Mouse (Mus musculus) layer of hippocampus, postnatal 14 days (tissue): ENCODE measurements around the gene Cnnm1. TPM values are rescaled to one million over a fixed set of nuclear protein-coding genes. Genes with fewer than 3 reads are reported as not detected.
"Not testable (repeated sequence)": the region's sequence is repeated elsewhere in the genome, so short reads cannot be mapped to it uniquely, and the experiment has no call there.

Experiments
- DNase-seq, 2 experiments: peaks; one replicate each; pipeline ENCODE4 v3.0.0; 2021 to 2022; ENCODE audit warnings: low spot score in 2 of 2, mixed read lengths in 1 of 2
- total RNA-seq, 2 experiments: library from RNA; stranded (reverse); gene quantifications; 2 replicates each; pipeline ENCODE4 v1.2.3; 2021

Cnnm1 gene
- total RNA-seq, 2 experiments from 2014 or later: 53.4 to 60.4 TPM

DNA sequence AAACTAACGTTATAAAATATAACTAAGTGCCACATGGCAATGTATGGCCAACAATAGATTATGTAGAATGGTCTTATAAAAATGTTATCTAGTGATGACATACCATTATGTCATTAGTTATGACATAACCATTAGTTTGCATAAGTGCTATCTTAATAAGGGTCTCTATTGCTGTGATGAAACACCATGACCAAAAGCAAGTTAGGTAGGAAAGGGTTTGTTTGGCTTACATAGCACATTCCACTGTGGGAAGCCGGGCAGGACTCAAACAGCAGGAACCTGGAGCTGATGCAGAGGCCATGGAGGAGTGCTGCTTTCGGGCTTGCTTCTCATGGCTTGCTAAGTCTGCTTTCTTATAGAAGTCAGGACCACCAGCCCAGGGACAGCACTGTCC lies 24.1 kb downstream of the Cnnm1 start:
- DNase-seq: no peak

DNA sequence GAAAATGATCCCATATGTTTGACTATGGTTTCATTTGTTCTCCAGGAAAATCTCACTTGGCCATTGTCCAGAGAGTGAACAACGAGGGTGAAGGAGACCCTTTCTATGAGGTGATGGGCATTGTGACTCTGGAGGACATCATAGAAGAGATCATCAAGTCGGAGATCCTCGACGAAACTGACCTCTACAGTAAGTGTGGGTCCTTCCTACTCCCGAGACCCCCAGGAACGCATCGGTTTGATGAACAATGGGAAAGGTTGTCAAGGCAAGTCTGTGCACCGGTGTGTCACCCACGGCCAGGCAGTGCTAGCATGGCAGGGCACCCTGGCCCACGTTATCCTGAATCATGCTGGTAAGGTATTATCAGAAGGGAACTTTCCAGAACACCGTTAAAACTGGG lies 24.8 kb downstream of the Cnnm1 start:
- no peak for DNase-seq

DNA sequence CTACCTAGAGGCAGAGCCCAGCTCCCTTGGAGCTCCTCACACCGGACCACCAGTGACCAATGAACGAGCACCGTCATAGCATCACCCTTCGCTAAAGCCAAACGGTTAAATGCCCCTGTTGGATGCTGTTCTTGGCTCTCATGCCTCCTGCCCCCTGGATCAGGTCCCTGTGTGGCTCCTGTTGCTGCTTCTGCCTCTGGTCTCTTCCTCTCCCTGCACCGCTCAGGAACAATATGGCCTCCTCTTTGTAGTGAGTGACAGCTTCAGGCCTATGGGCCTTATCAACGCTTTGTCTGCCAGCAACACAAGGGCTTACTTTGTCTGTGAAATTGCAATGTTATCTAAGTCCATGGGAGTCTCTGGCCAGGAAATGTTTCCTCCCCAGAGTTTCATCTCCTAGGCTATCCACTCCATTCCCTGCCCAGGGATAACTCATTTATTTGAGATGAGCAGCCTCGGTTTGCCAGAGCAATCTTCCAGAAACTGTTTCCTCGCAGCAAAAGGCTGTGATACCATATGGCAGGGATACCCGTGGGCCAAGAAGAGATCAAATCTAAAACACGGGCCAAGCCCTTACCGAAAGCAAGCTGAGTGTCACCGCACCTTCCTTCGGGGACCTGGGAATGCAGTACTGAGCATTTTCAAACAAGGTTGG lies 25.5 kb downstream of the Cnnm1 start:
- DNase-seq: no peak

- peak; percentile 27 to 52 for DNase-seq
Measured at GRCm38 (mm10) chr19:43467927-43468685, 27.9 kb downstream of the Cnnm1 start.

DNA sequence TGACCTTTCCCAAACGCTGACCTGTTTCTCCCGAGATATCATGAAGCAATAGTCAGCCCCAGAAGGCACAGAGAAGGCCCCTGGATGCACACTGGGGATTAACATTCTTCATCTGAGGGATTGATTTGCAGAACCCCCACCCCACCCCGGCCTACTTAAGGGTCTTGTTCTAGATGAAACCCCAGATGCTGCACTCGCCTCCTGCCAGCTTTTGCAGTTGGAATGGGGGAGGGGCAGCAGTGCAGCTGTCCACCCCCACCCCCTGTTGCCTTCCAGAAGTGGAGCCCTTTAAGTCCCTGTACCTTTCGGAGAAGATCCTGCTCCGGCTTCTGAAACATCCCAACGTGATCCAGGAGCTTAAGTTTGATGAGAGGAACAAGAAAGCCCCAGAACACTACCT lies 29.1 kb downstream of the Cnnm1 start:
- no peak for DNase-seq

DNA sequence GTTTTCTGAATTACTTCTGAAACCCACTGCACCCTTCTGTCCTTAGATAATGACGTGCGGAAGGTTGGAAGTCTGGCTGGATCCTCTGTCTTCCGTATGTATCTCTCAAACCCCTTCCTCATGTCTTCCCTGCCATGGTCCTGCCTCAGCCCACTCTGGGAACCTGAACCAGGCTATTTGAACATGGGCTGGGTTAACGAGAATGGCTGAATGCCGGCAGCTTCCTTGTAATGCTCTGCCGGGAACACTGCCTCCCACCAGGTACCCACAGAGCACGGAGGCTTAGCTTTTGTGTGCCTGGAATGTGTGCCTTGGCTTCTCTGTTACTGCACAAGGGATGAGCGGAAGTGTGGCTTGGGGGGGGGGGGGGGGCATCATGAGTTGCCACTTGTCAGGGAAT lies 32.1 kb downstream of the Cnnm1 start:
- DNase-seq: no peak

- no peak for DNase-seq
Measured at GRCm38 (mm10) chr19:43472781-43473180, 32.5 kb downstream of the Cnnm1 start.

- no peak for DNase-seq
Measured at GRCm38 (mm10) chr19:43475642-43476041, 35.4 kb downstream of the Cnnm1 start.

GRCm38 (mm10) chr19:43476063-43476462 lies 35.8 kb downstream of the Cnnm1 start:
- DNase-seq: no peak

- no peak for DNase-seq
Measured at GRCm38 (mm10) chr19:43477436-43477835, 37.2 kb downstream of the Cnnm1 start.

GRCm38 (mm10) chr19:43478891-43479290 lies 38.7 kb downstream of the Cnnm1 start:
- DNase-seq: peak; percentile 46 to 75

DNA sequence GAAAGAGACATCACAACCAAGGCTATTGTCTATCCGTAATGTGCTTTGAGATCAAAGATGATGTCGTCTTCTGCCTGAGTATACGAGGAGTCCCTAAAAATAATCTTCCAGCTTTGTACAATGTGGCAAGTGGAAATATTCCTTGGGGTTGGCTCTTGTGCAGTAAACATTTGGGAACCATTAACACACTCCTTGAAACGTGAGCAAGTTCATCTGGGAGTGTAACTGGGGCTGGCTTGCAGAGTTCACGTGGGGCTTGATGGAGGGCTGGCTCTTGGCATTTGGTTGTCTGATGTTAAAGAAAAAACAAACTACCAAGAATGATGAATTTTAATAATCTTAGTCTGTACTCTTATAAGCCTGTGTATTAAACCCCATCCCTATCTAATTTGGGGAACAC lies 39.2 kb downstream of the Cnnm1 start:
- DNase-seq: no peak

DNA sequence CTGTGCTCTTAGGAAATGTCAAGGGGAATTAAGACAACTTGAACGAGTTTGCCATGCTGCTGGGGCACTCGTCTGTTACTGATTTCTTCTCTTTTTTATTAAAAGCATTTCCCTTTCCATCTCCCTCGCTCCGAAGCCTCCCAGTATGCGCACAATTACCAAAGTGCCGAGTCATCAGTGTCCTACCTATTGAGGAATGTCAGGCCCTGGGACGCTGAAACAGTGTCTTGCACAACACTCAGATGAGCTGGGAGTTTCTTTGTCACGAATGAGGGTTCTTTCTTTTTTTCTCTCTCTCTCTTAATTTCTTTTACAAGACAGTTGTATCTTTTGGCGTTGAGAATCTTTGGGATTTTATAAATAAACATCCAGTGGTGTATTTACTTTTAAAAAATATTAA lies 40.3 kb downstream of the Cnnm1 start:
- no peak for DNase-seq

DNA sequence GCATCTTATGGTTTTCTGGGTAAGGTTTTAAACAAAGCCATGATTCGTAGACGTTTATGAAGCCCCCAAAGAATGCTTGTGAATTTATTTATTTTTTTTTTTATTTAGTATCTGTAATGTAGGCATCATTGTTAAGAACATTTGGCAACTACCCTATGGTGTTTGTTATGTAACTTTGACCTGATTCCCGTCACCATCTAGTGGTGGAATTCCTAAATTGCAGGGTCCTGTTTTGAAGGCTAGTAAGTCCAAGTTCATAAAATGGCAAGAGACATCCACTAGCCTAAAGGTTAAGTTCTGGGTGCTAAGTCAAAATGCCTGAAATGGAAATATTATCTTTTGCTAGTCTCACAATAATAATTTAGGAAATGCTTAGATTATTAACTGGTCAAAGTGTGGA lies 47.2 kb downstream of the Cnnm1 start:
- peak in 1 of 2 experiments; percentile 55 for DNase-seq

DNA sequence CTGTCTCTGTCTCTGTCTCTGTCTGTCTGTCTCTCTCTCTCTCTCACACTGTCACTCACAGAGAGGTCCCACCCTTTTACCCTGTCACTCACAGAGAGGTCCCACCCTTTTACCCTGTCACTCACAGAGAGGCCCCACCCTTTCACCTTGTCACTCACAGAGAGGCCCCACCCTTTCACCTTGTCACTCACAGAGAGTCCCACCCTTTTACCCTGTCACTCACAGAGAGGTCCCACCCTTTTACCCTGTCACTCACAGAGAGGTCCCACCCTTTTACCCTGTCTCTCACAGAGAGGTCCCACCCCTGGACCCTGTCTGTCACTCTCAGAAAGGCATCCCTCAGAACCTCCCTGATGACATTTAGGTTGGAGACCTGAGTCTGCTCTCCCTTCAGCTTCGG lies 53.1 kb downstream of the Cnnm1 start:
- not testable (repeated sequence) for DNase-seq

DNA sequence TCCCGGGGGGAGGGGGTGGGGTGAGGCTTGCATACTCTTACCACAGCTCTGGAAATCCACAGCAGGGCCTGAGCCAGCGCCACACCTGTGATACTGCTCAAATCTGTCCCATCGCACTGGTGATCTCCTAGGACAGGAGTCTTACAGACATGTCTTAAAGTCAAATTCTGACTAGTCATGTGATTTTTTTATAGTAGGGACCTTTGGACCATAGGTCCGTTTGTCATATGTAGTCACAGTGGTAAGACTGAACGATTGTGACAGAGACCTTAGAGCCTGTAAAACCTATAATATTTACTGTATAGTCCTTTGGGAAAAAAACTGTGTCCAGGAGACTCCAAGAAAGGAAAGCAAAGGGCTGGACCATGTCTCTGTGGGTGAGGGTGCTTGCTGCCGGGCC lies 53.6 kb downstream of the Cnnm1 start:
- no peak for DNase-seq

DNA sequence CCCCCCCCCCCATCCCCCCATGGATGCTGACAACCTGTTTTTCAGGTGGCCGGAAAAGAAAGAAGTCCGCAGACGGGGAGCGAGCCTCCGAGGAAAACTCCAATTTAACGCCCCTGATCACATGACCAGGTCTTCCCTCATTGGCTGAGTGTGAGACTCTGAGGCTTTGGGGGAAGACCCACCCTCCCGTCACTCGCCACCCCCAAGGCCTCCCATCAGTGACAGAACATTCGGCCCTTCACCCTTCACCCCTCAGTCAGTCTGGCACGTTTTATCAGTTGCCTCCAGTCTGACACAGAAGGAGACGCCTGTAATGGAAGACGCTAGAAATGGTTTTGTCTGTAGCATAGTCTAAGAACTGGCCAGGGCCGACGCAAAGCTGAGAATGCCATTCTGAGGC lies 54.7 kb downstream of the Cnnm1 start:
- no peak for DNase-seq

DNA sequence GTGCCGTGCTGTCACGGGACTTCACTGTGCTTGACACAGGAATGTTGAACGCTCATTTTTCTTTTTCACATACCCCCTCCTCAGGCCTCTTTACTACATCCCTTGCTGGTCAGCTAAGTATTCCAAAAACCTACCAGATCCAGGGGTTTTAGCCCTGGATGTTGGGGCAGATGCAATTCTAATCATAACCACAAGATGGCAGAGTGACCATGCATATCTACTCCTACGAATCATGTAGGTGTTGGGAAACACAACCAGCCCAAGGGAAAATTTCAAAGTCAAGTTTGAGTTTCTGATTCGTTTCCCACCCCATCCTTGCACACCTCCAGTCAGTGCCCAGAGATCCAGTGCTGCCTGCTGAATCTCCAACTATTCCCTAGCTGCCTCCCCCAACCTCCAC lies 55.6 kb downstream of the Cnnm1 start:
- peak; percentile 49 to 62 for DNase-seq

DNA sequence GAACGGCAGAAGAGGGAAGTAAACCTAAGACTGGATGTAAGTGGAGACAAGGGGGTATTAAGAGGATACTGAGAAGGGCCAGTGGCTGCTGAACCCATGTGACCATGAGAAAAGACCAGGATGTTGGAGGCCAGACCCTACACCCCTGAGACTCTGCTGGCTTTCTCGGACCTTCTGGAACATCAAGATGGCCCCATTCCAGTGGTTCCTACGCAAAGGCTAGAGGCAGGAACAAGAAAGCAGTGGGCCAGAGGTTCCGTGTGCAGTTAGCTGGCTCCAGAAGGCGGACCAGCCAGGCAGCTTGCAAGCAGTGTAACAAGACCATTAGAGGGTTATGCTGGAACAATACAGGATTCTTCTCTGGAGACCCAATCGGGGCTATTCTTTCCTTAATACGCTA lies 57.2 kb downstream of the Cnnm1 start:
- no peak for DNase-seq

DNA sequence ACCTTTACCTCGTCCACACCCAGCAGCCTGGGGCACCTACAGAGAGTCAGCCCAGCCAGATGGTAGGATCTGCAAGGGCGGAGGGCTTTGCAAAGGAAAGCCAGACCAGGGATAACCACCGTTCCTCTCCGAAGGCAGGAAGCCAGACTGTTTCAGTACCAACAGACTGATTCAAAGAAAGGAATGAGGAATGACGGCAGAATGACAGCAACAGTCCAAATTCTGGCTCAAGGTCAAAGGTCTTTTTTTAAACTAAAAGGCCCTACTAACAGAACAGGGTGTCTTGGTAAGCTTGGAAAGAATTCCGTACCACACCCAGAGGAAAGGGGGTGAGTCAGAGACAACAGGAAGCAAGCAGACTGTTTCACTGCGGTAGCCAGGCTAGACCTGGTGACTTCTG lies 58.6 kb downstream of the Cnnm1 start:
- no peak for DNase-seq

DNA sequence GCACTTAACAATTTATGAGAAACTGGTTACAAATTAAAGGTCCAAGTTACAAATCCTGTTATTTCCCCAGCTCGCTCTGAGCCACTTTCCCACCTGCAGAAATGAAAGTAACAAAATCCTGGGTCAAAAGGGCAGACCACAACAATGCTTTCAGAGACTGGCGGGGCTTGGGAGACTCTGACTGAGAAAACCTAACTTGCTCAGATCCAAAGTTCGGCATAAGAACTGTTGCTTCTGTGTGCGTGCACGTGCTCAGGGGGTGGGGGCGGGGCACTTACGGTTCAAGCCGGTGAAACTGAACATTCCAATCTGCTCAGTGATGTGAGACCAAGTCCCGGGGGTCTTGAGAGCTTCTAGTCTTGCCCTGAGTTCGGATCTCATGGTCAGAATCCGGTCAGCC lies 62.4 kb downstream of the Cnnm1 start:
- no peak for DNase-seq

- DNase-seq: not testable (repeated sequence)
Measured at GRCm38 (mm10) chr19:43503593-43503992, 63.4 kb downstream of the Cnnm1 start.

GRCm38 (mm10) chr19:43505441-43505840 lies 65.2 kb downstream of the Cnnm1 start:
- DNase-seq: no peak
